Mouse (Mus musculus) liver, adult (tissue): ENCODE data around the gene Olfr370.

Source experiments
- GATA4 ChIP-seq: IDR thresholded peaks from 2 replicates; pipeline ENCODE4 v1.6.1; 2014; ENCODE audit warnings: mild to moderate bottlenecking, low read length; ENCODE audit not compliant: insufficient replicate concordance

The Olfr370 gene

DNA sequence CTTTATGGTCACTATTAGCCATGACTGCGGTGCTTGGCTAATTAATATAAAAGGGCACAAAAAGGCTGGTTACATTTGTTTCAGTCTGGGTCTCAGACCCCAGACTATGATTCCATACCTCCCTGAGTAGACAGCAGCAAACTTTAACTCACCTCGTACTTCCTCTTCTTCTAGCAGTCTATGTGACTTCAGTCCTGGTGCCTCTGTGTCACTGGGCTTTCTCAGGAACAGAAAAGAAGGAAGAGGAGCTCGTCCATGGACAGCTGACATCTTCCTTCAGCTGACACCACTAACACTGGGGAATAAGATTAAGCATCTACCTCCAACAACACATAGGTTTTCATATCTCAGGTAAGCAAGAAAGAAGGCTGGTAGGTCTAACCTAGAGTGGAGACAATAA lies at the start of gene Olfr370:
Olfr370 (plus strand) TSS at position 45 of the 400 bp plus-strand sequence.
- TF ChIP-seq GATA4, result no peak

- TF ChIP-seq GATA4, result no peak
Measured at GRCm38 (mm10) chr8:83511696-83512095, 23.9 kb upstream of the Olfr370 start.

GRCm38 (mm10) chr8:83520432-83520831 lies 15.1 kb upstream of the Olfr370 start:
- no peak for TF ChIP-seq GATA4

DNA sequence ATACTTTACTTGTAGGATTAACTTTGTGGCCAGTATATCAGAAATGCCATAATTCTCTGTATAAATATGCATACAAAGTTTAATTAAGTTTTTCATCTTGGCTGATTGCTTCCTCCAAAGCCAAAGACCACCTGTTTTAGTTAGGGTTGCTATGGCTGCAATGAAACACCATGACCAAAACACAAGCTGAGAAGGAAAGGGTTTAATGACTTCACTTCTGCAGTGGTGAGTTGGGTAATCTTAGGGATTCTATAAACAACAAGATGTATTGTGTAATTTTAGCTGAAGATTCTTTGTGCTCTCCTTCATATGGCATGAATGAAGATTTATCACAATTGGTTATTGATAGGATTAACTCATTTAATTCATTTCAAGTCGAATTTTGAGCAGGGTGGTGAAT lies 14.3 kb upstream of the Olfr370 start:
- TF ChIP-seq GATA4, result no peak

DNA sequence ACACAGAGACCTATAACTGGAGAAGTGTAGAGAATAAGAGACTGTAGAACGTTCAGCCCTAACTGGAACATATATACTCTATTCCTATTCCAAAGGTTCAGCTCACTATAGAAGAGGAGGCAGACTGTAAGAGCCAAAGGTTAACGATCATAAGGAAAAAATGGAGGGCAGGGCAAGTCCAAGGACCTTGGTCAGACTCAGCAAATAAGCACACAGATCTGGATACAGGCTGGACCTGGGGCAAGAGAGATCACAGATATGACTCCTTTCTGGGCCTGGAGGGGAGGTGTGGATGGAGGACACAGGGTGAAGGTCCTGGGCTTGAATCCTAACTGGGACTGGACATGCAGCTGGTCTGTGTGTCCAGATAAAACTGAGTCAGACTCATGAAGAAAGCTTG lies 778 bp upstream of the Olfr370 start:
- TF ChIP-seq GATA4, result no peak

GRCm38 (mm10) chr8:83562669-83563068 lies 27.1 kb downstream of the Olfr370 start:
- no peak for TF ChIP-seq GATA4

DNA sequence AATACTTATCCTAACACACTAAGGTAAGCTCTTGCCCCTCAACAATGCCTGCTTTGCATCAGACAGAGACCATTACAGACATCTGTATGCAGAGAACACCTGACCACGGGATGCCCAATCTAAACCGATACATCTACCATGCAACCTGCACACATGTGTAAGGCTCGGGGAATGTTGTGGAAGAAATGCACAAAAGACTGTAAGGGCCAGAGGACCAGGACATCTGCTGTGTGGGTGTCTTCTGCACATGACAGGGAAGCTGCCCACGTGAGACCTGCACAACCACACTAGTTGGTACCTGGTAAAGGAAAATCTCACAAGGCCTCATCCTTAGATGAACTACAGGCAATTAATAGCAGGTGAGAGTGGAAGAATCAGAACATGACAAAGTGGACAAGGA lies 27.7 kb downstream of the Olfr370 start:
- no peak for TF ChIP-seq GATA4

- TF ChIP-seq GATA4, result no peak
Measured at GRCm38 (mm10) chr8:83565731-83566375, 30.3 kb downstream of the Olfr370 start.

GRCm38 (mm10) chr8:83566469-83567395 lies 31.2 kb downstream of the Olfr370 start, which contains the start of gene Ndufb7:
Gene Ndufb7, plus strand, starts transcription at chr8:83566671.
- peak; percentile 25; the same call in 1 of the 2 replicates for TF ChIP-seq GATA4

- no peak for TF ChIP-seq GATA4
Measured at GRCm38 (mm10) chr8:83567668-83568067, 32.1 kb downstream of the Olfr370 start.

DNA sequence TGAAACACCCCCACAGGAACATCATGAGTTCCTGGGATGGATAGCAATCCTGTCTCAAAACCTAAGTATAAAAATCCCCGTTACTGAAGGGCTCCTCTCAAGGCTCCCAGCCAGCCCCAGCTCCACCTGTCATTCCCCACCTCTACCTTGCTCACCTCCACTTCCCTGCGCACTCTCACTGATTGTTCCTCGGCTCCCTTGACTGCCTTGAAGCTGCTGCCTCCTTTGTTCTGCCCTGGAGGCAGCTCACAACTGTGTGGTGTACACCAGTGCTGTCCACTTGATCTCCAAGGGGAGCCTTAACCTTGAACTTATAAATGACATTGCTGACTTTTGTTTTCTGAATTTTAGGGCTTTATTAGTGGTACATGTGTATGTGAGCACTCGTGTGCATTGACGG lies 32.5 kb downstream of the Olfr370 start:
- TF ChIP-seq GATA4, result no peak

- no peak for TF ChIP-seq GATA4
Measured at GRCm38 (mm10) chr8:83568755-83569154, 33.2 kb downstream of the Olfr370 start.

DNA sequence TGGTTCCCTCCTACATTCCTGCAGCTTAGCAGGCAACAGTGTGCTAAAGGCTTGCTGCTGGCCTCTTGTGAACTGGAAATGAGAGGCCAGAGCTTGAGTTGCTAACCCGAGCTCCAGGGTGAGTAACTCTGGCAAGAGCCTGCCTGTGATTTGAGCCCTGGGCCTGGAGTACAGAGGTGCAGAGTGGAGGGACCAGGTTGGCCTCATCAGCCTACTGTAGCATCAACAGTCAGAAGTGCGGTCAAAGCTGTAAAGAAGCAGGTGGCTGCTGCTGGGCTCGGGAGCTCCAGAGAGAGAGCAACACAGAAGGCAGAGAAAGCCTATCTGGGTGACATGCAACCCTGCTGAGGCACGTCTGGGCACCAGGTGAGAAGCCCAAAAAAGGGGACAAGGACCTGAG lies 33.6 kb downstream of the Olfr370 start:
- no peak for TF ChIP-seq GATA4

GRCm38 (mm10) chr8:83570272-83571000 lies 34.9 kb downstream of the Olfr370 start:
- no peak for TF ChIP-seq GATA4

- no peak for TF ChIP-seq GATA4
Measured at GRCm38 (mm10) chr8:83571791-83572190, 36.2 kb downstream of the Olfr370 start.
